Mouse (Mus musculus) bone marrow, adult 2 months (tissue): Measurements from ENCODE around the gene Erg. TPM values are rescaled to one million over a fixed set of nuclear protein-coding genes. Genes with fewer than 3 reads are reported as not detected.

ENCODE experiments used
- H3K27ac ChIP-seq: fragments of 200-500 bp; 2 replicates; pipeline ENCODE4 v1.5.1; 2012; ENCODE audit warnings: low read depth, mild to moderate bottlenecking, control low read depth, inconsistent platforms, low read length; ENCODE audit not compliant: control insufficient read depth, poor library complexity, insufficient read depth
- H3K4me1 ChIP-seq: fragments of 200-500 bp; 2 replicates; pipeline ENCODE4 v1.6.1; 2011; ENCODE audit warnings: low read length; ENCODE audit not compliant: control insufficient read depth, insufficient read depth
- H3K4me3 ChIP-seq: fragments of 200-500 bp; replicated peaks from 2 replicates; pipeline ENCODE3; 2011; ENCODE audit warnings: mild to moderate bottlenecking, low read depth, low read length, control low read depth; ENCODE audit not compliant: control insufficient read depth
- CTCF ChIP-seq: fragments of 200-500 bp; IDR thresholded peaks from 2 replicates; pipeline ENCODE4 v1.5.1; 2011; ENCODE audit warnings: low read length, control low read depth; ENCODE audit not compliant: control insufficient read depth, insufficient read depth
- POLR2A ChIP-seq: fragments of 200-500 bp; IDR thresholded peaks from 2 replicates; pipeline ENCODE4 v1.6.1; 2011; ENCODE audit warnings: low read depth, mild to moderate bottlenecking, control low read depth, low read length, borderline replicate concordance; ENCODE audit not compliant: control insufficient read depth
- WGBS: fragments of 180-500 bp; shearing (Covaris S2); methylation state at CpG from one replicate; pipeline ENCODE4 v1.1.7; 2018; 5-methylcytosine and 5-hydroxymethylcytosine counted together
- polyA plus RNA-seq: library from polyadenylated mRNA; stranded (reverse); fragments of >200 nt; gene quantifications from 2 replicates; pipeline ENCODE4 v1.2.4, GENCODE M21; 2011; ENCODE audit warnings: low replicate concordance; ENCODE audit not compliant: missing spikeins, insufficient read depth, insufficient read length

The Erg gene
- polyA plus RNA-seq, 1 experiment: 12.3 TPM

- TF ChIP-seq POLR2A: no peak
- TF ChIP-seq CTCF: no peak
- peak overlapping the region; percentile 65 for H3K27ac ChIP-seq
- H3K4me1 ChIP-seq: peaks cover 8% of the 10 kb centered on the region
- 20% methylated on average over 9 of the region's 9 CpGs for WGBS
- H3K4me3 ChIP-seq: no peak overlapping the region
These were observed 137.6 kb downstream of the Erg start for GRCm38 (mm10) chr16:95448643-95449360.

DNA sequence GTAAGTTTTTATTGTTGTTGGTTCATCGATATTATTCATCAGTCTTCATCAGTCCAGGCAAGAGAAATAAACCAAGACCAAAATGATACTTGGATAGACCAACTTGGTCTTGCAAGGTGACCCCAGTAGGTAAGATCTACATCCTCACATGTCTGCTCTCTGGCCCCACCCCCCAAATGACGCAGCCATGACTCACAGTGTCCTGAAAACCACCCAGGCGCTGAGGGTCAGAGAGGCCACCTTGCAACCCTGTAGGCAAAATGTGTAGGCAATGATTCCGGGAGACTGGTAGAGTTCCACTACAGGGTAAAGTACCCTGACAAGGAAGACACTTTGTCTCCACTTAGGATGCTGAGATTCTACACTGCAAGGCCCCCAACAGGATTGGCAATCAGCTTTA lies 138.5 kb downstream of the Erg start:
- Histone ChIP-seq H3K4me1 (peaks cover 5% of the 10 kb centered on the region), H3K4me3 (no peak overlapping the region), H3K27ac (no peak overlapping the region)
- TF ChIP-seq CTCF (no peak), POLR2A (no peak)
- WGBS: 18% methylated on average over 4 of the region's 4 CpGs

GRCm38 (mm10) chr16:95446368-95446767 lies 140.0 kb downstream of the Erg start:
- no peak overlapping the region for H3K4me3 ChIP-seq
- peak overlapping the region; percentile 72 for H3K27ac ChIP-seq
- TF ChIP-seq POLR2A (no peak), CTCF (no peak)
- H3K4me1 ChIP-seq: peaks cover 2% of the 10 kb centered on the region; the same call in 1 of the 2 replicates
- 9% methylated on average over 2 of the region's 2 CpGs for WGBS

- peaks cover 18% of the 10 kb centered on the region for H3K4me1 ChIP-seq
- 27% methylated on average over 4 of the region's 4 CpGs for WGBS
These were observed 144.4 kb downstream of the Erg start for GRCm38 (mm10) chr16:95442023-95442422.

DNA sequence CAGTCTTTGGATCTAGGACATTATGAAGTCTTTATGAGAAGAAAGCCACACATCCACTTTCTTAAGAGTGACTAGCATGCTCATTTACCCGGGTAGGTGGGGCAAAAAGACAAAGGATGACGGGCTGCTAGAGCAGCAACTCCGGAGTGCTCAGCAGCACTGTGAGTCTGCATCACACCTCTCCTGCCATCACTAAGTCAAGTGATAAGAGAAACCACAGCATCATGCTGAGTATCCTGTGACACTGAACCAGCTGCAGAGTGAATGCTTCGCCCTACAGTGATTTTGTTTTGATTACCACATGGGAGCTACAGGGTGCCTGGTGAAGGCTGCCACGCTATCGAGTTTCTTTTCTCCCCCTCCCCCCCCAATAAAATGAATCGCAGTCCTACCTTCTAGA lies 145.2 kb downstream of the Erg start:
- H3K27ac ChIP-seq: no peak overlapping the region
- no peak for TF ChIP-seq POLR2A
- no peak for TF ChIP-seq CTCF
- WGBS: 23% methylated on average over 7 of the region's 7 CpGs
- H3K4me3 ChIP-seq: no peak overlapping the region
- H3K4me1 ChIP-seq: peaks cover 19% of the 10 kb centered on the region

More at GRCm38 (mm10) chr16:95442023-95442422, 144.4 kb downstream of the Erg start:
- H3K27ac ChIP-seq: no peak overlapping the region
- H3K4me3 ChIP-seq: no peak overlapping the region
- TF ChIP-seq CTCF (no peak), POLR2A (no peak)

GRCm38 (mm10) chr16:95440334-95440733 lies 146.1 kb downstream of the Erg start:
- Histone ChIP-seq H3K4me1 (peaks cover 17% of the 10 kb centered on the region), H3K4me3 (no peak overlapping the region)
- WGBS: 20% methylated on average over 7 of the region's 7 CpGs

GRCm38 (mm10) chr16:95439794-95440193 lies 146.6 kb downstream of the Erg start:
- H3K4me3 ChIP-seq: no peak overlapping the region
- WGBS: 8% methylated on average over 8 of the region's 8 CpGs
- H3K4me1 ChIP-seq: peaks cover 17% of the 10 kb centered on the region
- H3K27ac ChIP-seq: no peak overlapping the region
- no peak for TF ChIP-seq CTCF
- no peak for TF ChIP-seq POLR2A

More at GRCm38 (mm10) chr16:95440334-95440733, 146.1 kb downstream of the Erg start:
- no peak overlapping the region for H3K27ac ChIP-seq
- TF ChIP-seq POLR2A (no peak), CTCF (no peak)

DNA sequence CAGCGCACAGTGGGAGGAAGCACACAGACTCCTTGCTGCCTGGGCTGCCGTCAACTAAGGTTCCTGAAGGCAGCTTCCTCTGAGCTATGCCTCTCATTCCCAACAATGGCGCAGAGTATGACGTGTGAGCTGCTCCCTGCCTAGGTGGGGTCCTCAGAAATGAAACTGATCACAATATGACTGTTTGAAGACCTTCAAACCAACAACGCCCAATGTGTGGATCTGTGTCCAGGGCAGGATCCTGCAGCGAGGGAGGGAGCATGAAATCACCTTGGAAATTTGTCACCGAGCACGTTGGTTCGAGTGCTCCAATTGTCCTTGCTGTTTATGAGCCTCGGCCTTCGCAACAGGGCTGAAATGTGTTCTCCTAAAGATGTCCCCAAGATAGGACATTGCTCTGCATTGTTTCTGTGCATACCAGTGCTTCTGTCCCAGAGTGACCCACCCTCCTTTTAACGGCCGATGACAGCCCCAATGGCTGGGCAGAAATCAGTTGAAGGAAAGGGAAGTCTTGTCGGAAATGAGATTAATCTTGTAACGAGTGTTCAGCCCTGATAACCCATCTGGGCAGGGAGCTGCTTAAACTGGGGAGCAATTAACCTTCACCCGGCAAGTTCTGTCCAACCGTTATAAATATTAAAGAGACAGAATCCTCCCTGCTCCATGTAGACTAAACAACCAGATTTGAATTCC lies 147.4 kb downstream of the Erg start:
- Histone ChIP-seq H3K4me3 (peak overlapping the region; percentile 4), H3K27ac (peak overlapping the region; percentile 31; the same call in 1 of the 2 replicates), H3K4me1 (peaks cover 17% of the 10 kb centered on the region)
- TF ChIP-seq POLR2A: no peak
- TF ChIP-seq CTCF: no peak
- WGBS: 9% methylated on average over 17 of the region's 17 CpGs
